Mouse (Mus musculus) liver, postnatal 0 days (tissue): Measurements from ENCODE around the gene Tceal9.

Experiments
- CTCF ChIP-seq: sonication (generic); IDR thresholded peaks from 2 replicates; pipeline ENCODE4 v1.5.1; 2016; ENCODE audit warnings: antibody characterized with exemption, low read depth
- EP300 ChIP-seq: IDR thresholded peaks from 2 replicates; pipeline ENCODE4 v1.6.1; 2016; ENCODE audit warnings: antibody characterized with exemption, low read depth, mild to moderate bottlenecking

DNA sequence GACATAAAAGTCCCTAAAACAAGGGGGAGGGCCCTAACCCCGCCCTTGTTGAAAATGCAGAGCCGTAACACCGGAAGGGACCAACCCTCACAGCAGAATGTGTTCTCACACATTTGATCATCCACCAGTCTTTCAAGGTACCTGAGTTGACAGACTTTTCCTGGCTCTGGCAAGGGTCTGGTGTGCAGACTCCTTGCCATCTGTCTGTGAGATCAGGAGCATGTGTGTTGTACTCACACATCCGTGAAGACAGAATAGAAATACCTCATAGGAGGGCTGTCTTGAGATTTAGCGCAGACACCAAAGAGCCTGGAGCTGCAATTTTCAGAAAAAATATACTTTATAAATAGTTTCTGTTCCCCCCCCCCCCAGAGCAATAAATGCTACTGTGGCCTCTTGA, 34.5 kb downstream of the Tceal9 start:
- TF ChIP-seq EP300 (no peak), CTCF (no peak)
